Mouse (Mus musculus) cerebellum, postnatal 4 days (tissue): ENCODE measurements around the gene Cyp2c38.
"Not testable (repeated sequence)": the region's sequence is repeated elsewhere in the genome, so short reads cannot be mapped to it uniquely, and the experiment has no call there.

Experiments
- DNase-seq, 2 experiments: peaks; one replicate each; pipeline ENCODE4 v3.0.0; 2022; ENCODE audit warnings: low spot score in 2 of 2, mixed read lengths in 1 of 2

Cyp2c38 gene

GRCm38 (mm10) chr19:39462941-39463340 lies at the start of gene Cyp2c38:
Gene Cyp2c38 (minus strand): TSS chr19:39463075.
- DNase-seq = no peak

DNA sequence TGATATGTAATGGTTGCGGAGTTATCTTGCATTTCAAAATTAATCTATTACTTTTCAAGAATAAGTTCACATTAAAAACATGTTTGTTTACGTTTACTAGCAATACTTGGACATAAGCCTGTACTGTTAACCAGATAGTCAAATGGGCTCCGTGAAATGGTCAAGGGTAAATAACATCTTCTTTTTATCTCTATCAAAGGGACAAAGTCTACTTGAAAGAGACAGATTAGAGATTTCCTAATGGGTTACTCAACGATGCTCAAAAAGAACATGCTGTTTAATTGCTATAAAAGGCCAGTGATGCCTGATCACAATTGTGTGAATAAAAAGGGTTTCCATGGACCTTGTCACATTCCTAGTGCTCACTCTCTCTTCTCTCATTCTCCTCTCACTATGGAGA lies 47.7 kb upstream of the Cyp2c38 start, which contains the start of gene Cyp2c39:
Cyp2c39 (plus strand) TSS at position 329 of the 400 bp plus-strand sequence.
- DNase-seq = no peak

- no peak for DNase-seq
These were observed 46.7 kb upstream of the Cyp2c38 start for GRCm38 (mm10) chr19:39509533-39509932.

- no peak for DNase-seq
These were observed 43.5 kb upstream of the Cyp2c38 start for GRCm38 (mm10) chr19:39506341-39506740.

- not testable (repeated sequence) for DNase-seq
These were observed 21.1 kb upstream of the Cyp2c38 start for GRCm38 (mm10) chr19:39483961-39484360.

DNA sequence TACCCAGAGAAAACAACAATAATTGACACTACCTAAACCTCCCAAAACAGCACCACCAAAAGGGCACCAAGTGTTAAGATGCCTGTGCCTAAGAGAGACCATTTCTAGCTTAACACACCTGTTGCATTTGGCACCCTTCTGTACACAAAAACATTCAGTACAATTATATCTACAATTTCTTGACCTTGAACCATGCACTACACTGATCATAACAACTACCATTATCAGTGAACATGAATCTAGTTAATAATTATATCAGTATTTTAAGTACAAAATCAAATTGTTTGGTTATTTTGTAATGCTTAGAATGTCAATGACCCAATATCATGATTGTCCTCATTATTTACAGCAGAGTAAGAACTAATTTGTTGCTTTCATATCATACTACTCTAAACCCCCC lies 1.0 kb upstream of the Cyp2c38 start:
- no peak for DNase-seq
